Comparison of ENCODE assay signal across 20 mouse cellular contexts in the genomic region with DNA sequence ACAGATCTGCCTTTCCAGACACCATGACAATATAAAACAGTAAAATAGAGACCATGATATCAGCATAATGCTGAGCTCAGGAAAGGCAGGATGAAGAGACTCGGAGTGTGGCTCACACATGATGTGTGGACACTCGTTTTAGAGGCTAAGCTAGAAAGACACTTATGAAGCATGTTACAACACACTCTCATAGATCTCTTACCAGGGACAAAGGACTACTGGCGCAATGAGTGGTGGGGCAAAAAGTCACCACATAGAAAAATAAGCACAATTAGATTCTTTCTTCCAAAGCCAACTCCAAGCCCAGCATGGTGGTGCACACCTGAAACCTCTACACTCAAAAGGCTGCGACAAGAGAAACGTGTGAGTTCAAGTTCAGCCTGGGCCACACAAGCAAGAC.
"Had no signal": no experiment of that assay in that cellular context is flagged by ENCODE, and none has a peak within 500 bp of the region (broad histone marks: within the 10 kb centered on the region; RNA-seq: fewer than 3 reads in every experiment).

No protein-coding gene starts in this region.

- H3K27me3 ChIP-seq: liver, embryonic 15.5 days; midbrain, embryonic 12.5 days; neural tube, embryonic 13.5 days; neural tube, embryonic 15.5 days had no signal

- ATAC-seq: midbrain, embryonic 16.5 days had no signal

- H3K4me2 ChIP-seq: liver, embryonic 15.5 days; lung, embryonic 14.5 days; midbrain, embryonic 12.5 days; neural tube, embryonic 13.5 days; neural tube, embryonic 15.5 days had no signal

- H3K27ac ChIP-seq: liver, embryonic 15.5 days; midbrain, embryonic 10.5 days; midbrain, embryonic 12.5 days; neural tube, embryonic 13.5 days; neural tube, embryonic 15.5 days had no signal

- H3K9me3 ChIP-seq: liver, embryonic 15.5 days; midbrain, embryonic 10.5 days; midbrain, embryonic 12.5 days; neural tube, embryonic 13.5 days; neural tube, embryonic 15.5 days had no signal

- DNase-seq: lung, adult 18-20 months; lung, embryonic 14.5 days; lung, postnatal 10 days; lung, postnatal 4 days; midbrain, embryonic 14.5 days; retina, postnatal 1 day; right cerebral cortex, adult 18-20 months; right cerebral cortex, postnatal 25 days; right cerebral cortex, postnatal 4 days; spleen, adult 18-20 months; thymus, adult 18-20 months; thymus, postnatal 14 days; thymus, postnatal 36 days had no signal

- H3K4me1 ChIP-seq: midbrain, embryonic 12.5 days had no signal

- H3K9ac ChIP-seq: liver, embryonic 15.5 days; lung, embryonic 14.5 days; midbrain, embryonic 12.5 days; neural tube, embryonic 13.5 days; neural tube, embryonic 15.5 days had no signal

- H3K4me3 ChIP-seq: liver, embryonic 15.5 days; midbrain, embryonic 10.5 days; midbrain, embryonic 12.5 days; myocyte; neural tube, embryonic 13.5 days; neural tube, embryonic 15.5 days had no signal
